Mouse (Mus musculus) spleen, postnatal 4 days (tissue): Measurements from ENCODE around the gene Haus8.
"Not testable (repeated sequence)": the region's sequence is repeated elsewhere in the genome, so short reads cannot be mapped to it uniquely, and the experiment has no call there.

ENCODE experiments used
- DNase-seq, 2 experiments: peaks; one replicate each; pipeline ENCODE4 v3.0.0; 2022; ENCODE audit warnings: low spot score in 2 of 2

Gene Haus8

GRCm38 (mm10) chr8:71272286-71273150 is at the start of gene Haus8, which contains the start of gene Myo9b:
Gene Haus8 (minus strand): TSS chr8:71272934.
Gene Myo9b (plus strand): TSS chr8:71272714.
- peak; percentile 99 for DNase-seq

GRCm38 (mm10) chr8:71319760-71320159 is 47.0 kb upstream of the Haus8 start:
- DNase-seq = not testable (repeated sequence)

- not testable (repeated sequence) for DNase-seq
These were observed 45.9 kb upstream of the Haus8 start for GRCm38 (mm10) chr8:71318610-71319009.

- no peak for DNase-seq
These were observed 43.8 kb upstream of the Haus8 start for GRCm38 (mm10) chr8:71316486-71317031.

- DNase-seq = no peak
These were observed 43.2 kb upstream of the Haus8 start for GRCm38 (mm10) chr8:71315972-71316371.

- DNase-seq = no peak
These were observed 41.2 kb upstream of the Haus8 start for GRCm38 (mm10) chr8:71313951-71314350.

GRCm38 (mm10) chr8:71312700-71313099 is 40.0 kb upstream of the Haus8 start:
- no peak for DNase-seq

GRCm38 (mm10) chr8:71310446-71310845 is 37.7 kb upstream of the Haus8 start:
- no peak for DNase-seq

GRCm38 (mm10) chr8:71307913-71308312 is 35.2 kb upstream of the Haus8 start:
- no peak for DNase-seq

GRCm38 (mm10) chr8:71307371-71307770 is 34.6 kb upstream of the Haus8 start:
- no peak for DNase-seq

- no peak for DNase-seq
These were observed 33.3 kb upstream of the Haus8 start for GRCm38 (mm10) chr8:71305988-71306387.

- DNase-seq = no peak
These were observed 30.9 kb upstream of the Haus8 start for GRCm38 (mm10) chr8:71303632-71304031.

- no peak for DNase-seq
These were observed 30.1 kb upstream of the Haus8 start for GRCm38 (mm10) chr8:71302788-71303187.

- DNase-seq = no peak
These were observed 27.0 kb upstream of the Haus8 start for GRCm38 (mm10) chr8:71299716-71300115.

GRCm38 (mm10) chr8:71297439-71297838 is 24.7 kb upstream of the Haus8 start:
- DNase-seq = no peak

GRCm38 (mm10) chr8:71296784-71297183 is 24.1 kb upstream of the Haus8 start:
- no peak for DNase-seq

- peak in 1 of 2 experiments; percentile 35 for DNase-seq
These were observed 23.5 kb upstream of the Haus8 start for GRCm38 (mm10) chr8:71296188-71296621.

GRCm38 (mm10) chr8:71293930-71294329 is 21.2 kb upstream of the Haus8 start:
- DNase-seq = not testable (repeated sequence)

- no peak for DNase-seq
These were observed 18.6 kb upstream of the Haus8 start for GRCm38 (mm10) chr8:71291351-71291750.

GRCm38 (mm10) chr8:71290911-71291310 is 18.2 kb upstream of the Haus8 start:
- no peak for DNase-seq

- no peak for DNase-seq
These were observed 17.5 kb upstream of the Haus8 start for GRCm38 (mm10) chr8:71290211-71290610.

GRCm38 (mm10) chr8:71289098-71289497 is 16.4 kb upstream of the Haus8 start:
- DNase-seq = no peak

- no peak for DNase-seq
These were observed 15.8 kb upstream of the Haus8 start for GRCm38 (mm10) chr8:71288441-71288949.
